Mouse (Mus musculus) R1 (cell line): ENCODE measurements around the gene C1rl.
"Not testable (repeated sequence)": the region's sequence is repeated elsewhere in the genome, so short reads cannot be mapped to it uniquely, and the experiment has no call there.

Source experiments
- DNase-seq: peaks from one replicate; pipeline ENCODE4 v3.0.0-alpha.2; 2018; ENCODE audit warnings: low read depth, low spot score

The C1rl gene

DNA sequence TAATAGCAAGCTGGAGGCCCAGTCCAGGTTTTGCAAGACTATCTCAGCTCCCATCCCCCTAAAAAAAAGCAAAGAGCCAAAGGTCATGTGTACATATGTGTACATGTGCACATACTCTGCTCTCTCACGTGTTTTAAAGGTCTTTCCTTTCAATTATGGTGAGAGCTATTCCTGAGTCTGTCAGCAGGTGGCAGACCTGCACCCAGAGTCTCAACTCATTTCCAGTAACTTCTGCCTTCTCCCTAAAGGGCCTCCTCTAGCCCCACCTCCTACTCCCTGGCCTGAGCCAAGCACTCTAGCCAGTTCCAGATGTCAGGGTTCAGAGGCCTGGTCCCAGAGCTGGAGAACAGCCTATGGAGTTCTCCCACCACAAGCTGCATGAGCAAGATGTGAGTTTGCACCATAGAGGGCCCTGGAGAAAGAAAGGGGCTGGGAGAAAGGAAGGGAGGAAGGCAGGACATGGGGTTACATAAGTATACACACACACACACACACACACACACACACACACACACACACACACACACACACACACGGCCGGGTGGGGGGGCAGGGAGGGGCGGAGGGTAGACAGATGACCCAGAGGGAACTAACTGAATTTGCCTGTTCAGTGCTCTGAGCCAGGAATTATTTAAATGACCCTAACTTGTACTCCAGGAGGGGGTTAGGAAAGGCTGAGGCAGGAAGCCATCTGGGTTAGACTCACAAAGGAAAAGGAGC is at the start of gene C1rl:
Gene C1rl, plus strand, starts transcription at position 272 of the 720 bp plus-strand sequence.
- DNase-seq: peak; percentile 96

- peak; percentile 49 for DNase-seq
These were observed 49.6 kb upstream of the C1rl start for GRCm38 (mm10) chr6:124443338-124443737.

GRCm38 (mm10) chr6:124446024-124446423 is 46.9 kb upstream of the C1rl start:
- no peak for DNase-seq

- no peak for DNase-seq
These were observed 46.5 kb upstream of the C1rl start for GRCm38 (mm10) chr6:124446459-124446858.

- DNase-seq: no peak
These were observed 45.6 kb upstream of the C1rl start for GRCm38 (mm10) chr6:124447356-124447755.

DNA sequence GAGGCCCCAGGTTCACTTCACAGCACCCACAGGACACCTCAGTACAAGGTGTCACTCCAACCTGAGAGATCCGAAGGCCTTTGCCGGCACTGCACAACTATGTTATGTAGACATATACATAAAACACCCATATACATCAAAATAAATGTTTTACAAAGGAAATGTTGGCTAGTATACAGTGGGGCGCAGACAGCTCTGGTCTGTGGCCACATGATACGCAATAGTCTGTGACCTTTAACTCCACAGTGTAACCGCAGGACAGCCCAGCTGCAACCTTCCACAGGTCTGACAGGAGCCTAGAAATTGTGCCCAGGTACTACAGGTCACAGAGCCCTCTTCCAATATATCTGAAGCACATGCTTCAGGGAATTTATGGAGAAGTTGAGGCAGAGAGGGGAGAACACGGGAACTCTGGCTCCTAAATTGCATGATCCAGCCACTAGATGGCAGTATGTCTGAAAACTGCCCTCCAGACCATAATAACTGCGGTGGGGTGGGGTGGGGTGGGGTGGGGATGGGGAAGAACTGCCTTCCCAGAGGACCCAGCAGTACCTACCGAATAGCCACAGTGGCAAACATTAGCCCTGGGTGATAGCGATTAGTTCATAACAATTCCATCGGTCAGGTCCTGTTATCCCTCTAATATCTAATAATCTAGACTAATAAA is 44.6 kb upstream of the C1rl start:
- DNase-seq: peak; percentile 57

- peak; percentile 26 for DNase-seq
These were observed 43.8 kb upstream of the C1rl start for GRCm38 (mm10) chr6:124448959-124449667.

GRCm38 (mm10) chr6:124449668-124450383 is 43.1 kb upstream of the C1rl start:
- peak; percentile 31 for DNase-seq

DNA sequence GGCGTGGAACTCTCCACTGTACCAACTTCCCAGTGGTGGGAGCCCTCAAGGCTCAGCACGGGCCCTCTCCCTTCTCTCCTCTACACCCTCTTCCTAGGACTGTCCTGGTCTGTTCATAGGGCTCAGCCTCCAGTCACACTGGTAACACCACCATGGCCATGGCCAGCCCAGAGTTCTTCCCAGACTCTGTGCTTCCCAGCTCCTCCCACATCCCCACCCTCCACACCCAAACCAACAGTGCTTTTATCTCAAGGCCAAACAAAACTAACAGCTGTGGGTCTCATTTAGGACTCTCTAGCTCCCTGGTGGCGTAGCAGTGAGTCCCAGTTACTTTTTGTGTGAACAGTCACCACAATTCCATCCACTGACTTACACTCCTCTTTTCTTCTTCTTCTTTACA is 40.9 kb upstream of the C1rl start:
- DNase-seq: peak; percentile 15

- peak; percentile 71 for DNase-seq
These were observed 39.2 kb upstream of the C1rl start for GRCm38 (mm10) chr6:124453756-124454155.

GRCm38 (mm10) chr6:124456243-124456642 is 36.7 kb upstream of the C1rl start:
- DNase-seq: no peak

- no peak for DNase-seq
These were observed 35.1 kb upstream of the C1rl start for GRCm38 (mm10) chr6:124457827-124458226.

DNA sequence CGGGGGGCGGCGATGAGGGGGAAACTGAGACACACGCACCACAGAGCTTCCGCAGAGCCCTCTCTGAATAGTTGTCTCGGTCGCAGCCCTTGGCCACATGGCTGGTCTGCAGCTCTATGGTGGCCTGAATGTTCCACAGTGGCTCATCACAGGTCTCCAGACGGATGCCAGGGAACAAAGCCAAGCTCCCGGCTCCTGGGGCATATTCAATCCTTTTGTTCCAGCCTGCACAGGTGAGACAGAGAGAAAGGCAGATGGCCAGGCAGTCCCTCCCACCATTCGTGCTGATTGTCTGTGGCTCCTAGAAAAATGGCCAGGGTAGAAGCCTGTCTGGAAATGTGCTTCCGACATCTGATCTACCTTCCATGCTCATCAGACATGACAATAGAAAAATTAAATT is 34.4 kb upstream of the C1rl start:
- no peak for DNase-seq

GRCm38 (mm10) chr6:124459388-124459787 is 33.5 kb upstream of the C1rl start:
- no peak for DNase-seq

GRCm38 (mm10) chr6:124463881-124464291 is 29.0 kb upstream of the C1rl start:
- DNase-seq: no peak

DNA sequence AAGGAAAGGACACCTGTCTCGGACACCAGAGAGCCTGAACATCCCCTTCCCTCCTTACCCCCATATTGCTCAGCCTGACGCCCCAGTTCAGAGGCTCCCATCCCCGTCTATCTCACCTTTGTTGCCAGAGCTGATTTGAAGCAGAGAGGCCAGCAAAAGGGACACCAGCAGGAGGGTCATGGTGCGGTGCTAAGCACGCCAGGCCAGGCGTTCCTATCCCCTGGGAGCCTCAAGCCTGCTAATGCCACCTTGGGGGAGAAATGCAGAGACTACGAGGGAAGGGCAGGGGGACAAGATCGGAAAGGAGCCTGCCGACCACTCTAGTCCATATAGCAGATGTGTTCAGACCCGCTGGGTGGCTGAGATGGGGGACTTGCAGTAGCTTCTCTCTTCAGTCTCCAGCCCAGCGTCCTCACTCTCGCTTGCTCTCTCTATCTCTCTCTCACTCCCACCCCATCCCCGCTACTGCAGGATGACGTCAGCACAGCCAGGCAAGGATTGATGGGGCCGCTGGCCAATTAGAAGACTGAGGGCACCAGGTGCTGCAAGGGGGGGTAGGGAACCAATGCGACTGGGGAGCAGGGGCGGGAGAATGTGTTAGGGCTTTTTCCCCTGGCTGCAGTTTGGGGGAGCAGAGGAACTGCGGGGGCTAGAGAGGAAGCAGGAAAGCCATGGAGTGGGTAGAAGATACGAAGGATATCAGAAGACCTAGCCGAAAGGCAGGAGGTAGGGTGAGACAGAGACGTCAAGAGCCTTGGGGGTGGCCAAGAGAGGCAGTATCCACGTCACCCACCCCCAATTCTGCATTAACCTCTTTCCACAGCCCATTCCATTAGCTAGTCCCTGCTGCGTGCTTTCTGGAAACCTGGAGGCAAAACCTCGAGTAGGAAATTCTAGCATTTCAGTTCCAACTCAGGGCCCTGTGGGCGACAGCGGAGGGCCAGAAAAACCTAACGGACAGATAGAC is 28.3 kb upstream of the C1rl start, which contains the start of gene Clstn3:
Gene Clstn3, minus strand, starts transcription at position 490 of the 967 bp plus-strand sequence.
- DNase-seq: peak; percentile 89

- DNase-seq: no peak
These were observed 27.6 kb upstream of the C1rl start for GRCm38 (mm10) chr6:124465299-124465698.

DNA sequence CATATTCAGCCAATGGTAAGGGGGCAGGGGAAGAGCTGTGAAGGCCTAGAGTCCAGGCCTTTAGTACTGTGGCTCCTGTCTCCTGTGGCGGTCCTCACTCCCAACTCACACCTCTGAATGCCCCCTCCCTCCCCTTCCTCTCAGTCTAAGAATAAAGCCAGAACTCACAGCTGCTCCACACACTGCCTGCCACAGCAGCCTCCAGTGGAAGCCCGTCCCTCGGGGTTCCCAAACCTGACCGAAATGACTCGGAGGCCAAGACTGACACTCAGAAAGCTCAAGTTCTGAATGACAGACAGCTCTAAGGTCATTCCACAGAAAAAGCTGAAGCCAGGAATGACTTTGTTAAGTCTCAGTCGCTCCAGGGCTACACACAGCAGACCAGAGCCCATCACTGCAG is 27.2 kb upstream of the C1rl start:
- DNase-seq: no peak

- no peak for DNase-seq
These were observed 21.8 kb upstream of the C1rl start for GRCm38 (mm10) chr6:124471121-124471520.

GRCm38 (mm10) chr6:124471783-124472638 is 20.9 kb upstream of the C1rl start:
- DNase-seq: not testable (repeated sequence)
